Mouse (Mus musculus): ENCODE results near the gene Sparc.

DNA sequence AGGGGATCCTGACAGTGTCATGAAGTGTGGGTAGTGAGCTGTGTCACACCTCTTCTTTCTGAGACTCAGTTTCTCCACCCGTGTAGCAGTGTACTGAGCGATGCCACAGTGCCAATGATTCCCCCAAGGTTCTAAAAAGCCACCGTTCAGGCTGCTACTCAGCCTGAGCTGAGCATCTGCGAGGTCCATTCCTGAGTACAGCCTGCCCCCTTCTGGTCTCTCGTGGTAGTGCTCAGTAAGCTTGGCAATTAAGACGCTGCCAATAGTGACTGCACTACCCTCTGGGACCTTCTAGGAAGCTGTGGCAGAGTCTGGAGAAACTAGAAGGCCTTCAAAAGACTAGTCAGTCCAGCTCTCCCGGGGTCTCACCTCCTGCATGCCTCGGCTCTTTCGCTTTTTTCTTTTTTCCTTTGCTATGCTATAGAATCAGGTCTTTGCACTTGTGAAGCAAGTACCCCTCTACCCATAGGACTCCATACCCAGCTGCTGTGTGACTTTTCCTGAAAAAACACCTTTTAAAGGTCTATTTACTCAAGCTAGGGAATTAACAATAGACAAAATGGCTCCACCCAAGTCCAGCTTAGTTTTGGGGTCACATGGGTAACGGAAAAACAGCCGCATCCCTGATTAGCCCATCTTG lies 36.4 kb downstream of the Sparc start:
- TF ChIP-seq CTCF (IDR thresholded peaks at IDR 0.05; ENCODE audit: borderline replicate concordance, insufficient read depth, low read length) (peak; percentile 96), POLR2A (IDR thresholded peaks at IDR 0.05; ENCODE audit: low read depth, low read length) (no peak)

Measured in embryonic fibroblast, embryonic 13.5 days (primary cell).